ENCODE assay signal across 8 mouse cellular contexts in genomic region chr4:132509621-132510296, GRCm38 (mm10). TPM values are rescaled to one million over a fixed set of nuclear protein-coding genes. Genes with fewer than 3 reads are reported as not detected.
A peak's percentile ranks its signal among the peaks of the same experiment; 100 is the strongest.
DNase-seq lines count a peak whose midpoint lies in the region; ATAC-seq and TF ChIP-seq lines count a peak whose summit lies in the region.

No protein-coding gene starts in this region.

- H3ac ChIP-seq in myocyte (ENCODE audit: control insufficient read depth, insufficient read length): peak overlapping the region; percentile 72

- H3K27me3 ChIP-seq in embryonic facial prominence, embryonic 13.5 days: no peaks in the 10 kb centered on the region
- no peaks in the 10 kb centered on the region for H3K27me3 ChIP-seq in liver, adult 2 months (ENCODE audit: control insufficient read depth, insufficient read depth, low read length)
- no peaks in the 10 kb centered on the region for H3K27me3 ChIP-seq in myocyte (ENCODE audit: control insufficient read depth, insufficient read depth, insufficient read length)
- no peaks in the 10 kb centered on the region for H3K27me3 ChIP-seq in stomach, postnatal 0 days (ENCODE audit: control insufficient read depth, insufficient read depth, low read length)

- TF ChIP-seq POLR2A in liver, adult 2 months (IDR thresholded peaks at IDR 0.05; ENCODE audit: extremely low read depth, insufficient read depth, low read length): 0 out of 2 replicates have a peak, but pooled peaks have one; percentile 0
- TF ChIP-seq POLR2A in myocyte (IDR thresholded peaks at IDR 0.05; ENCODE audit: insufficient read length, low read depth): peak; percentile 81

- no peak for TF ChIP-seq EP300 in stomach, postnatal 0 days (optimal IDR thresholded peaks at IDR 0.05)

- peak overlapping the region; percentile 77 for H3K9ac ChIP-seq in embryonic facial prominence, embryonic 13.5 days
- peak overlapping the region; percentile 86 for H3K9ac ChIP-seq in liver, adult 2 months (ENCODE audit: low read depth, low read length)
- H3K9ac ChIP-seq in stomach, postnatal 0 days (ENCODE audit: low read length): peak overlapping the region; percentile 76

- peaks cover 29% of the 10 kb centered on the region for H3K4me1 ChIP-seq in embryonic facial prominence, embryonic 13.5 days
- H3K4me1 ChIP-seq in liver, adult 2 months (ENCODE audit: control insufficient read depth, insufficient read depth, low read length): peaks cover 6% of the 10 kb centered on the region
- 0 out of 2 replicates have a peak, but pooled peaks cover 6% of the 10 kb centered on the region for H3K4me1 ChIP-seq in stomach, postnatal 0 days (replicated peaks; ENCODE audit: control insufficient read depth, insufficient read depth)

- ATAC-seq in embryonic facial prominence, embryonic 13.5 days (ENCODE audit: insufficient number of reproducible peaks, insufficient read depth, low FRiP score, low TSS enrichment, low read depth): peak; percentile 78
- peak; percentile 49 for ATAC-seq in stomach, postnatal 0 days (ENCODE audit: low FRiP score, low TSS enrichment)

- 0% methylated on average over 51 of the region's 52 CpGs for WGBS in embryonic facial prominence, embryonic 13.5 days
- 1% methylated on average over 51 of the region's 52 CpGs for WGBS in liver, adult 2 months
- WGBS in stomach, postnatal 0 days: under 1% methylated on average over 49 of the region's 52 CpGs

- DNase-seq in A20 (ENCODE audit: low read depth, low spot score): peak; percentile 76
- peak; percentile 88 for DNase-seq in adrenal gland, postnatal 14 days
- peak; percentile 81 to 83 for DNase-seq in heart, adult 18-20 months
- DNase-seq in kidney, adult 18-20 months: peak; percentile 86
- no peak for DNase-seq in liver, adult 2 months (ENCODE audit: extremely low read depth, low read depth, low spot score)
- DNase-seq in stomach, postnatal 0 days (ENCODE audit: low spot score): peak; percentile 72

- peak overlapping the region; percentile 87 for H3K4me2 ChIP-seq in embryonic facial prominence, embryonic 13.5 days
- H3K4me2 ChIP-seq in myocyte (ENCODE audit: low read depth): peak overlapping the region; percentile 93
- peak overlapping the region; percentile 64 for H3K4me2 ChIP-seq in stomach, postnatal 0 days (replicated peaks; ENCODE audit: low read depth)

- TF ChIP-seq CTCF in liver, adult 2 months (IDR thresholded peaks at IDR 0.05; ENCODE audit: low read depth, low read length): no peak
- TF ChIP-seq CTCF in stomach, postnatal 0 days (IDR thresholded peaks at IDR 0.05; ENCODE audit: low read depth): no peak

- peaks cover 27% of the 10 kb centered on the region; the same call in 1 of the 2 replicates for H3K79me2 ChIP-seq in liver, adult 2 months (ENCODE audit: control insufficient read depth, insufficient read depth, low read length)
- peaks cover 54% of the 10 kb centered on the region for H3K79me2 ChIP-seq in myocyte (ENCODE audit: control insufficient read depth, insufficient read depth)

- peak overlapping the region; percentile 79 for H3K27ac ChIP-seq in embryonic facial prominence, embryonic 13.5 days
- H3K27ac ChIP-seq in liver, adult 2 months (replicated peaks; ENCODE audit: insufficient read depth, low read depth, low read length): peak overlapping the region; percentile 53
- H3K27ac ChIP-seq in stomach, postnatal 0 days (replicated peaks): peak overlapping the region; percentile 85

- no peaks in the 10 kb centered on the region for H3K9me3 ChIP-seq in embryonic facial prominence, embryonic 13.5 days
- no peaks in the 10 kb centered on the region for H3K9me3 ChIP-seq in stomach, postnatal 0 days (ENCODE audit: control insufficient read depth, low read length)

- peak overlapping the region; percentile 84 for H3K4me3 ChIP-seq in embryonic facial prominence, embryonic 13.5 days
- H3K4me3 ChIP-seq in liver, adult 2 months (ENCODE audit: insufficient read depth, low read depth, low read length): peak overlapping the region; percentile 82
- H3K4me3 ChIP-seq in myocyte: peak overlapping the region; percentile 99
- H3K4me3 ChIP-seq in stomach, postnatal 0 days (ENCODE audit: low read depth, low read length): peak overlapping the region; percentile 92

- no peaks in the 10 kb centered on the region for H3K36me3 ChIP-seq in embryonic facial prominence, embryonic 13.5 days
- no peaks in the 10 kb centered on the region for H3K36me3 ChIP-seq in liver, adult 2 months (ENCODE audit: control insufficient read depth, insufficient read depth, low read length)
- peaks cover 9% of the 10 kb centered on the region for H3K36me3 ChIP-seq in myocyte (ENCODE audit: control insufficient read depth, insufficient read depth)
- H3K36me3 ChIP-seq in stomach, postnatal 0 days (ENCODE audit: control insufficient read depth, insufficient read depth, low read length): no peaks in the 10 kb centered on the region

TF ChIP-seq in myocyte, 11 proteins besides CTCF, POLR2A, EP300 and RAD21:
- TF ChIP-seq TCF12 (IDR thresholded peaks at IDR 0.05; ENCODE audit: insufficient read depth, poor library complexity, severe bottlenecking) (no peak), CEBPB (IDR thresholded peaks at IDR 0.05; ENCODE audit: insufficient read depth, poor library complexity, severe bottlenecking) (0 out of 2 replicates have a peak, but pooled peaks have one; percentile 7), MYOD1 (IDR thresholded peaks at IDR 0.05; ENCODE audit: control insufficient read depth in 1 of 3, insufficient read length in 2 of 3, low read depth in 2 of 3) (no peak), USF1 (IDR thresholded peaks at IDR 0.05; ENCODE audit: low read depth) (no peak), TCF3 (IDR thresholded peaks at IDR 0.05; ENCODE audit: insufficient read length, low read depth) (no peak), E2F4 (IDR thresholded peaks at IDR 0.05; ENCODE audit: insufficient read depth) (no peak), MAX (IDR thresholded peaks at IDR 0.05; ENCODE audit: low read depth) (no peak), REST (IDR thresholded peaks at IDR 0.05; ENCODE audit: insufficient read depth, insufficient read length) (no peak), SRF (IDR thresholded peaks at IDR 0.05; ENCODE audit: control insufficient read depth, insufficient read length, low read depth) (no peak), MYOG (IDR thresholded peaks at IDR 0.05; ENCODE audit: control insufficient read depth in 1 of 3, insufficient read depth in 1 of 3, insufficient read length in 2 of 3, low read depth in 2 of 3) (no peak), POLR2AphosphoS2 (IDR thresholded peaks at IDR 0.05; ENCODE audit: insufficient read length, low read depth) (peak; percentile 84)

RNA-seq across cellular contexts. Expression of gene Sesn2, which starts 0.5 kb away (rescaled TPM):
- 17.8 and 19.8 TPM in 2 replicates for total RNA-seq in adrenal gland, postnatal 14 days (2021)
- 8.7 and 9.0 TPM in 2 replicates for polyA plus RNA-seq in embryonic facial prominence, embryonic 13.5 days (2015; fragmentation: Nextera tagmentation; extraction: Ambion mirVana)
- 1 to 10 TPM; 2.8 TPM for total RNA-seq in heart, adult 18-20 months (2021)
- 2.7 and 3.6 TPM in 2 replicates for total RNA-seq in liver, adult 2 months (2014; rRNA removed)
- 5.5 and 6.0 TPM in 2 replicates for polyA plus RNA-seq in liver, adult 2 months (2012; rRNA removed)
- 71.5 TPM for polyA plus RNA-seq in myocyte (2012; fragmentation: generic; extraction: Trizol)
- 7.6 and 8.2 TPM in 2 replicates for polyA plus RNA-seq in stomach, postnatal 0 days (2015; fragmentation: Nextera tagmentation; extraction: Ambion mirVana)

RNA-seq across cellular contexts. Expression of gene Atpif1, which starts 23.7 kb away (rescaled TPM):
- total RNA-seq in adrenal gland, postnatal 14 days (2021): 357 TPM in 2 replicates
- 1,173 and 1,316 TPM in 2 replicates for polyA plus RNA-seq in embryonic facial prominence, embryonic 13.5 days (2015; fragmentation: Nextera tagmentation; extraction: Ambion mirVana)
- total RNA-seq in heart, adult 18-20 months (2021): 100 to 1,000 TPM; 326 to 345 TPM
- 59.5 and 87.1 TPM in 2 replicates for total RNA-seq in liver, adult 2 months (2014; rRNA removed)
- polyA plus RNA-seq in liver, adult 2 months (2012; rRNA removed): 25.9 and 26.2 TPM in 2 replicates
- polyA plus RNA-seq in myocyte (2012; fragmentation: generic; extraction: Trizol): 477 TPM
- 1,179 and 1,213 TPM in 2 replicates for polyA plus RNA-seq in stomach, postnatal 0 days (2015; fragmentation: Nextera tagmentation; extraction: Ambion mirVana)

RNA-seq across cellular contexts. Expression of gene Dnajc8, which starts 25.6 kb away (rescaled TPM):
- total RNA-seq in adrenal gland, postnatal 14 days (2021): 111 and 114 TPM in 2 replicates
- 173 and 177 TPM in 2 replicates for polyA plus RNA-seq in embryonic facial prominence, embryonic 13.5 days (2015; fragmentation: Nextera tagmentation; extraction: Ambion mirVana)
- 10 to 100 TPM; 51.0 to 52.9 TPM for total RNA-seq in heart, adult 18-20 months (2021)
- total RNA-seq in liver, adult 2 months (2014; rRNA removed): 17.0 and 26.1 TPM in 2 replicates
- 9.7 and 10.4 TPM in 2 replicates for polyA plus RNA-seq in liver, adult 2 months (2012; rRNA removed)
- 95.1 TPM for polyA plus RNA-seq in myocyte (2012; fragmentation: generic; extraction: Trizol)
- polyA plus RNA-seq in stomach, postnatal 0 days (2015; fragmentation: Nextera tagmentation; extraction: Ambion mirVana): 103 and 116 TPM in 2 replicates

RNA-seq across cellular contexts. Expression of gene Med18, which starts 46.0 kb away (rescaled TPM):
- total RNA-seq in adrenal gland, postnatal 14 days (2021): 7.8 and 10.7 TPM in 2 replicates
- polyA plus RNA-seq in embryonic facial prominence, embryonic 13.5 days (2015; fragmentation: Nextera tagmentation; extraction: Ambion mirVana): 28.7 and 36.4 TPM in 2 replicates
- total RNA-seq in heart, adult 18-20 months (2021): 1 to 10 TPM; 4.1 to 4.5 TPM
- total RNA-seq in liver, adult 2 months (2014; rRNA removed): 3.8 TPM in 2 replicates
- polyA plus RNA-seq in liver, adult 2 months (2012; rRNA removed): 1.0 and 1.4 TPM in 2 replicates
- 5.3 TPM for polyA plus RNA-seq in myocyte (2012; fragmentation: generic; extraction: Trizol)
- 12.2 and 13.6 TPM in 2 replicates for polyA plus RNA-seq in stomach, postnatal 0 days (2015; fragmentation: Nextera tagmentation; extraction: Ambion mirVana)

RNA-seq across cellular contexts. Expression of gene Ptafr, which starts 54.1 kb away (rescaled TPM):
- 1.4 and 1.5 TPM in 2 replicates for total RNA-seq in adrenal gland, postnatal 14 days (2021)
- polyA plus RNA-seq in embryonic facial prominence, embryonic 13.5 days (2015; fragmentation: Nextera tagmentation; extraction: Ambion mirVana): 0.56 and 0.74 TPM in 2 replicates
- 1 to 10 TPM; 1.3 to 1.5 TPM for total RNA-seq in heart, adult 18-20 months (2021)
- 1.0 and 1.3 TPM in 2 replicates for total RNA-seq in liver, adult 2 months (2014; rRNA removed)
- polyA plus RNA-seq in liver, adult 2 months (2012; rRNA removed): 0.73 and 1.0 TPM in 2 replicates
- polyA plus RNA-seq in myocyte (2012; fragmentation: generic; extraction: Trizol): not detected
- 0.88 and 0.90 TPM in 2 replicates for polyA plus RNA-seq in stomach, postnatal 0 days (2015; fragmentation: Nextera tagmentation; extraction: Ambion mirVana)

Comparison
In these comparisons a context has a peak if more than half of its experiments do, and no peak if none do; other contexts are left out.
1. RNA of gene Atpif1, which starts 23.7 kb away (polyA plus RNA-seq): 1,179 to 1,213 TPM in stomach, postnatal 0 days, 1,173 to 1,316 TPM in embryonic facial prominence, embryonic 13.5 days and 477 TPM in myocyte (single experiment); 25.9 to 26.2 TPM in liver, adult 2 months; every median in the first group is over 10 times any median in the second.
2. Peak in every context shown above with its lines, with median percentiles within 50 percentile points of each other: H3K27ac ChIP-seq, H3K4me2 ChIP-seq, H3K4me3 ChIP-seq and H3K9ac ChIP-seq.